Mouse (Mus musculus): ENCODE measurements around the gene Ring1. TPM values are rescaled to one million over a fixed set of nuclear protein-coding genes. Genes with fewer than 3 reads are reported as not detected.

Ring1 gene
- polyA plus RNA-seq (2016; fragmentation: Nextera tagmentation; extraction: Ambion mirVana), result 14.9 and 16.5 TPM in 2 replicates

- Histone ChIP-seq H3K4me2 (peak within 1 kb of the TSS; percentile 95), H3K36me3 (peaks cover 45% of the 10 kb centered on the region), H3K27ac (ENCODE audit: poor library complexity, severe bottlenecking) (peak within 1 kb of the TSS; percentile 93), H3K9ac (peak within 1 kb of the TSS; percentile 91), H3K9me3 (replicated peaks) (peaks cover 13% of the 10 kb centered on the region), H3K4me1 (replicated peaks) (peaks cover 44% of the 10 kb centered on the region), H3K4me3 (peak within 1 kb of the TSS; percentile 75), H3K27me3 (replicated peaks) (no peaks in the 10 kb centered on the region)
- peak; percentile 77 for ATAC-seq (ENCODE audit: insufficient number of reproducible peaks, low FRiP score)
- WGBS, result 0% methylated on average over 50 of the region's 58 CpGs
Observed at GRCm38 (mm10) chr17:34024317-34024821, at the start of gene Ring1. Gene Ring1 (minus strand): TSS chr17:34024680.

- Histone ChIP-seq H3K27ac (ENCODE audit: poor library complexity, severe bottlenecking) (no peak overlapping the region), H3K9me3 (replicated peaks) (no peaks in the 10 kb centered on the region), H3K4me1 (replicated peaks) (peaks cover 7% of the 10 kb centered on the region; the same call in 1 of the 2 replicates), H3K4me2 (no peak overlapping the region), H3K36me3 (no peaks in the 10 kb centered on the region), H3K9ac (no peak overlapping the region), H3K27me3 (replicated peaks) (peaks cover 32% of the 10 kb centered on the region), H3K4me3 (no peak overlapping the region)
- 68% methylated on average over 5 of the region's 5 CpGs for WGBS
- no peak for ATAC-seq (ENCODE audit: insufficient number of reproducible peaks, low FRiP score)
Observed at GRCm38 (mm10) chr17:34072091-34072490, 47.6 kb upstream of the Ring1 start.

DNA sequence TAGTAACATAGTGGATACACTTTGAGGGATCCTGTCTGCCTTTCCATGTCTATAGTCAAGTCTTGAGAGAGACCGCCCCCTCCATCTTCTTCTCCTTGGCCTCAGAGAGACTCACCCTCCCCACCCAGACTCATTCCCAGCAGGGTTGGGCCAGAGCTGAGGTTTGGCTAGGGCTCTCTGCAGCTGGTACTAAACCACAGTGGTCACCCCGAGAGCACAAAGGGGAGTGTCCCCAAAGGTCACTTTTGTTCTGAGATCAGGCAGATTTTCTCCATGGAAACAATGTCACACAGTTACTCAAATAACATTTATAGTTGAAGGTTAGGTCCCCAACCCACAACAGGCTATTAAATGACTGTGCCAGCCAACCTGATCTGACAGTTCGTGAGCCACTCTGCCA is 44.4 kb upstream of the Ring1 start:
- 51% methylated on average over 3 of the region's 3 CpGs for WGBS
- no peak overlapping the region for H3K4me3 ChIP-seq
- no peaks in the 10 kb centered on the region for H3K9me3 ChIP-seq (replicated peaks)
- H3K27ac ChIP-seq (ENCODE audit: poor library complexity, severe bottlenecking), result no peak overlapping the region
- H3K36me3 ChIP-seq, result no peaks in the 10 kb centered on the region
- ATAC-seq (ENCODE audit: insufficient number of reproducible peaks, low FRiP score), result no peak
- H3K4me1 ChIP-seq (replicated peaks), result no peaks in the 10 kb centered on the region
- H3K9ac ChIP-seq, result no peak overlapping the region
- peaks cover 26% of the 10 kb centered on the region; the same call in 1 of the 2 replicates for H3K27me3 ChIP-seq (replicated peaks)
- H3K4me2 ChIP-seq, result no peak overlapping the region

DNA sequence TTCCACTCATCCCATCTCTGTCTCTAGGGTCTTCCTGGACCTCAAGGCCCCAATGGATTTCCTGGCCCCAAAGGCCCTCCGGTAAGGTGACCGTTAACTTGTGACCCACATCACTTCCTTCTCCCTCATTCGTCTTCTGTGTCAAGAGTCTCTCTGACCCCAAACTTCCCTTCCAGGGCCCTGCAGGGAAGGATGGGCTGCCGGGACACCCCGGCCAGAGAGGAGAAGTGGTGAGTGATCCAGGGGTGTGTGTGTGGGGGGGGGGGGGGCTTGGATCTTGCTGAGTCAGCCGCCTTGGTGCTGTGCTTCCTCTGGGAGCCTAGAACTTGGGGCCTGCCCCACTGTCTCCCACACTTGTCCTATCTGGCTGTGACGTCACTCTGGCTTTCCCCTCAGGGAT is 32.7 kb upstream of the Ring1 start:
- H3K36me3 ChIP-seq, result no peaks in the 10 kb centered on the region
- peaks cover 8% of the 10 kb centered on the region for H3K27me3 ChIP-seq (replicated peaks)
- H3K27ac ChIP-seq (ENCODE audit: poor library complexity, severe bottlenecking), result no peak overlapping the region
- no peak overlapping the region for H3K9ac ChIP-seq
- 62% methylated on average over 7 of the region's 7 CpGs for WGBS
- no peak overlapping the region for H3K4me2 ChIP-seq
- H3K4me3 ChIP-seq, result no peak overlapping the region
- ATAC-seq (ENCODE audit: insufficient number of reproducible peaks, low FRiP score), result no peak
- H3K4me1 ChIP-seq (replicated peaks), result no peaks in the 10 kb centered on the region
- no peaks in the 10 kb centered on the region for H3K9me3 ChIP-seq (replicated peaks)

DNA sequence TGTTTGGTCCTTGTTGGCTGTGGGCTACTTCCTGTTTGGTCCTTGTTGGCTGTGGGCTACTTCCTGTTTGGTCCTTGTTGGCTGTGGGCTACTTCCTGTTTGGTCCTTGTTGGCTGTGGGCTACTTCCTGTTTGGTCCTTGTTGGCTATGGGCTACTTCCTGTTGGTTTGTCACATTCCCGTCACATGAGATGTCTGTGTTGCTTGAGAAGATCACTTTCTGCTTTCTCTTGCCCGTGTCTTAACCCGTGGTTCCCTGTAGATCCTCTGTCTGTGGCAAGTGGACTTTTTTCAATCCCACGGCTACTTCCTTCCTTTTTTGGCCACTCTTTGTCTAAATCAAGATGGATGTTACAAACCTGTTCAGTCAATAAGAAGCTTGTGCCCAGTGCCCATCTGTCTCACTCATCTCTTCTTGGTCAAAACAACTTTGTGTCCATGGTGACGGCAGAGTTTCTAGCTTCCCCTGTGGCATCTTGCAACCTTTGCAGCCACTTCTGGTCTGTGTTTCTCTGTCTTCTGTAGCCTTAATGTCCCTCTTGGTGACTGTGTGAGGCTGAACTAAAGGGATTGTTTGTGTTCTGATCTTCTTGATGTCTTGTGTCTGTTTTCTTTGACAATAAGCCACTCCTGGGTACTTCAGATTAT is 23.0 kb upstream of the Ring1 start:
- H3K36me3 ChIP-seq, result no peaks in the 10 kb centered on the region
- H3K4me1 ChIP-seq (replicated peaks), result no peaks in the 10 kb centered on the region
- peaks cover 25% of the 10 kb centered on the region for H3K27me3 ChIP-seq (replicated peaks)
- H3K9ac ChIP-seq, result no peak overlapping the region
- no peak overlapping the region for H3K27ac ChIP-seq (ENCODE audit: poor library complexity, severe bottlenecking)
- no peak overlapping the region for H3K4me3 ChIP-seq
- WGBS, result 88% methylated on average over 5 of the region's 5 CpGs
- H3K9me3 ChIP-seq (replicated peaks), result peaks cover 15% of the 10 kb centered on the region
- no peak for ATAC-seq (ENCODE audit: insufficient number of reproducible peaks, low FRiP score)
- no peak overlapping the region for H3K4me2 ChIP-seq

GRCm38 (mm10) chr17:34045941-34046340 is 21.5 kb upstream of the Ring1 start:
- no peak overlapping the region for H3K4me2 ChIP-seq
- no peaks in the 10 kb centered on the region for H3K4me1 ChIP-seq (replicated peaks)
- ATAC-seq (ENCODE audit: insufficient number of reproducible peaks, low FRiP score), result no peak
- H3K36me3 ChIP-seq, result no peaks in the 10 kb centered on the region
- WGBS, result 76% methylated on average over 14 of the region's 14 CpGs
- H3K9ac ChIP-seq, result no peak overlapping the region
- no peak overlapping the region for H3K4me3 ChIP-seq
- H3K9me3 ChIP-seq (replicated peaks), result peaks cover 15% of the 10 kb centered on the region
- H3K27me3 ChIP-seq (replicated peaks), result peaks cover 36% of the 10 kb centered on the region
- H3K27ac ChIP-seq (ENCODE audit: poor library complexity, severe bottlenecking), result no peak overlapping the region

DNA sequence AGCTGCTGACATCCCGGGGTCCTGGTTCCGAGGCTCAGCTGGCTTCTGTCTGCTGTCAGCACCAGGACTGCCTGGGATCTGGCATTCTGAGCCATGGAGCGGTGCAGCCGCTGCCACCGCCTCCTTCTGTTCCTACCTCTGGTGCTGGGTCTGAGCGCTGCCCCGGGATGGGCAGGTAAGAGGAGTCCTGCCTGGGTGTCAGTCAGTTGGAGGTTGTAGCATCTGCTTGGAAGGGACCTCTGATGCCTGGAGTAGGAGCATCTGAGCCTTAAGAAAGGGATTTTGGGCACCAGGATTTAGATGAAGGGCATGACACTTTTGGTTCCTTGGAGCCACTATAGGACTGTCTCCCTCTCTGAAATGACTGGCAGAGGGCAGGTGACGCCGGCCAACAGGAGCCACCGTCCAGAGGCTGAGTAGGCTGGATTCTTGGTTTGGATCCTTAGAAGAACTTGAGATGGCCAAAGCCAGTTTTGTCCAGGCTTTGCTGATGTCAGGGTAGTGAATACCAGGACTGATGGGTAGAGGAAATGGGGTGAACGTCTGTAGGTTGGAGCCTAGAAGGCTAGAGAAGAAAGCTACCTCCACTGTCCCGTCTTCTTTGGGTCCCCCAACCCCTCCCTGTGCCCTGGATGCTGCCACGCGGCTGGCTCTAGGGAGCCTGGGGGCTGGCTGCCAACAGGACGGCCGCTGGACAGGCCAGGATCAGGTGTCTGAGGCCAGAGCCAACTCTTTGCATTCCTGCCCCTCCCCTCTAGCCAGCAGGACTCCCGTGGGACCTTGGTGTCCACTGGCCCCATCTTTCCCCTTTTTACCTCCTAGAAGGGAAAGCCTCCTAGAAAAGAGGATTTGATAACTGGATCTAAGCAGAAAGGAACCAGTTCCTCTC is 15.3 kb upstream of the Ring1 start:
- peaks cover 23% of the 10 kb centered on the region for H3K4me1 ChIP-seq (replicated peaks)
- 28% methylated on average over 17 of the region's 17 CpGs for WGBS
- H3K4me3 ChIP-seq, result peak overlapping the region; percentile 30
- ATAC-seq (ENCODE audit: insufficient number of reproducible peaks, low FRiP score), result no peak
- peak overlapping the region; percentile 63 for H3K4me2 ChIP-seq
- peaks cover 62% of the 10 kb centered on the region for H3K27me3 ChIP-seq (replicated peaks)
- no peak overlapping the region for H3K27ac ChIP-seq (ENCODE audit: poor library complexity, severe bottlenecking)
- peaks cover 32% of the 10 kb centered on the region for H3K36me3 ChIP-seq
- peak overlapping the region; percentile 58; the same call in 1 of the 2 replicates for H3K9ac ChIP-seq
- H3K9me3 ChIP-seq (replicated peaks), result no peaks in the 10 kb centered on the region

DNA sequence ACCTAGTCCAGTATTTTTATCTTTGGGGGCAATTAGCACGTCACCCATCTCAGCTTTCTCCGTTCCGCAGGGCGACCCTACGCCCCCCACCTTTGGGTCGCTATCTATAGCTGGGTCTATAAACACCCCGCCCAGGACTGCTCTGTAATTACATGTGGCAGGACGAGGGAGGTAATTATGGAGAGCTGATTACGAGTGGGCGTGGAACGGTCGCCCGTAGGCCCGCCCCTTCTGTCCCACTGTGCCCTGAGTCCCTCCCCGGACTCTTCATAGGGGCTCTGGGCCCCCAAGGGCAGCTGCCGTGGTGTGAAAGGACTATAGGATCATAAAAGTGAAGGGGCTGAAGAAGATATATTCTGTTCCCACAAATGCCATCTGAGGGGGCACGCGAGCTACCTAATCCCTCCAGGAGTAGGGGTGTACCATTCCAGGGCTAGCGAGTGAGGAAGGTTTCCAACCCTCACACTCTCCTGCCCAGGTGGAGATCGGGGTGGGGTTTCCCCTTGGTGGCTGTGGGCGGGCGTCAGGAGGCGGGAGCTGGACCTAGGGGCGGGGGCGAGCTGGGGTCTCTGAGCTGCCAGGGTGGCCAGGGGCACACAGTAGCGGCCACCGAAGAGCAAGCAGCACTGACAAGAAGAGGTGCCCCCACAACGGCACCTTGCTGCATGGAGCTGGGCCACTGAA is 14.5 kb upstream of the Ring1 start, which contains the start of gene Col11a2:
Col11a2 (plus strand) TSS at position 560 of the 684 bp plus-strand sequence.
- no peaks in the 10 kb centered on the region for H3K9me3 ChIP-seq (replicated peaks)
- WGBS, result 9% methylated on average over 28 of the region's 28 CpGs
- no peak within 1 kb of the TSS for H3K27ac ChIP-seq (ENCODE audit: poor library complexity, severe bottlenecking)
- H3K4me2 ChIP-seq, result peak within 1 kb of the TSS; percentile 63
- H3K27me3 ChIP-seq (replicated peaks), result peaks cover 62% of the 10 kb centered on the region
- H3K9ac ChIP-seq, result peak within 1 kb of the TSS; percentile 58
- peak within 1 kb of the TSS; percentile 30 for H3K4me3 ChIP-seq
- peak; percentile 19; the same call in 1 of the 2 replicates for ATAC-seq (ENCODE audit: insufficient number of reproducible peaks, low FRiP score)
- H3K36me3 ChIP-seq, result peaks cover 39% of the 10 kb centered on the region
- peaks cover 25% of the 10 kb centered on the region for H3K4me1 ChIP-seq (replicated peaks)

GRCm38 (mm10) chr17:34038440-34038839 is 14.0 kb upstream of the Ring1 start:
- Histone ChIP-seq H3K27ac (ENCODE audit: poor library complexity, severe bottlenecking) (no peak overlapping the region), H3K36me3 (peaks cover 42% of the 10 kb centered on the region), H3K9ac (peak overlapping the region; percentile 58; the same call in 1 of the 2 replicates), H3K27me3 (replicated peaks) (peaks cover 57% of the 10 kb centered on the region), H3K4me3 (peak overlapping the region; percentile 30), H3K4me2 (peak overlapping the region; percentile 63), H3K4me1 (replicated peaks) (peaks cover 29% of the 10 kb centered on the region), H3K9me3 (replicated peaks) (no peaks in the 10 kb centered on the region)
- ATAC-seq (ENCODE audit: insufficient number of reproducible peaks, low FRiP score), result peak; percentile 9; the same call in 1 of the 2 replicates
- 11% methylated on average over 18 of the region's 21 CpGs for WGBS

- peaks cover 42% of the 10 kb centered on the region for H3K36me3 ChIP-seq
- no peak overlapping the region for H3K4me2 ChIP-seq
- H3K4me3 ChIP-seq, result no peak overlapping the region
- no peaks in the 10 kb centered on the region for H3K9me3 ChIP-seq (replicated peaks)
- no peak for ATAC-seq (ENCODE audit: insufficient number of reproducible peaks, low FRiP score)
- 83% methylated on average over 7 of the region's 7 CpGs for WGBS
- no peak overlapping the region for H3K9ac ChIP-seq
- H3K27me3 ChIP-seq (replicated peaks), result peaks cover 49% of the 10 kb centered on the region
- H3K27ac ChIP-seq (ENCODE audit: poor library complexity, severe bottlenecking), result no peak overlapping the region
- H3K4me1 ChIP-seq (replicated peaks), result peaks cover 40% of the 10 kb centered on the region
Observed at GRCm38 (mm10) chr17:34037241-34037640, 12.8 kb upstream of the Ring1 start.
